Mouse (Mus musculus): Measurements from ENCODE around the gene Slc7a4.
"Not testable (repeated sequence)": the region's sequence is repeated elsewhere in the genome, so short reads cannot be mapped to it uniquely, and the experiment has no call there.

Gene Slc7a4

DNA sequence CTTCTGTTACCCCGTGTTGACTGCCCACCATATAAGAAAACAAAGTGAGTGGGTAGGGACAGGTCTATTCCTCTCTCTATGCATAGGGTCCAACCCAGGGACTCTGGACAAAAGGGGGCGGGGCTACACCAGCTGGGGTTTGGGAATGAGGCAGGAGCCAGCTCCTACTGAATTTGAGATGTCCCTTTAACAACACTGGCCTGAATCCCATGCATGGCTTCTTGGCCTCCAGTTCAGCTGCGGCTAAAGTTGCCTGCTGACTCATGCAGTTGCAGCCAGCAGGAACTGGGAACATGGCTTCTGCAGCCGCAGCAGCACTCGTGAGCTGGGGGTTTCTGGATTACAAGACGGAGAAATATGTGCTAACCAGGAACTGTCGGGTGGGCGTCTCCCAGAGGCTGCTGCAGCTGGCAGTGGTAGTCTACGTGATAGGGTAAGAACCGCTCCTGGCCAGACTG lies 21.2 kb downstream of the Slc7a4 start, which contains the start of gene P2rx6:
Gene P2rx6 (plus strand): TSS at position 135 of the 458 bp plus-strand sequence.
- peak; percentile 42 for DNase-seq (ENCODE audit: low read depth, low spot score)

DNA sequence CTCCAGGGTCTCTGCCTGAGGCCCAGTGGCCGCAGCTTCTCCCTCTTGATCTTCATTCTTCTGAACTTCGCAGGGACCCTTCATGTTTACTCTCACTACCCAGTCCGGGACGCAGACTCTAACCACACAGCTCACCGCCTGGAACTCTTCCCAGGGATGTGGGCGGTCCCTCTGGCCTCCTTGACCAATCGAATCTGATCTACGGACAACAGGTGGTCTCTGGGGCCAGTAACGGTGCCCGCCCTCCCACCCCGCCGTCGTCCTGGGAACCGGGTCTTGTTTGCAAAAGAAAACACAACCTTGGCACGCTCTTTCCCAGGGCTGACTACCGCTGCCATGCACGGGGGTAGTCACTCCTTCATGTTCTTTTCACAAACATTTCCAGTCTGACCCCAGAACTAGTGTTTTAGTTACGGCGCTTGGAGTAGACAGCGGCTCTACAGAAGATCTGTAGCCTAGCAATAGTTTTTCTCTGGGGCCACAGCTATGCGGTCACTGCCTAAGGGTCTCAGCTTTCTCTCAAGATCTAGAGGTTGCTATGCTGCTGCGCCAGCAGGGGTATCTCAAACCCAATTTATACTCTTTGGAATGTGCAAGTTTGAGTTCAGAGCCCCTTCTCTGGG lies 21.8 kb downstream of the Slc7a4 start, which contains the start of gene Lrrc74b:
Gene Lrrc74b (minus strand): TSS at position 120 of the 623 bp plus-strand sequence.
- DNase-seq (ENCODE audit: low read depth, low spot score) = peak; percentile 83

DNA sequence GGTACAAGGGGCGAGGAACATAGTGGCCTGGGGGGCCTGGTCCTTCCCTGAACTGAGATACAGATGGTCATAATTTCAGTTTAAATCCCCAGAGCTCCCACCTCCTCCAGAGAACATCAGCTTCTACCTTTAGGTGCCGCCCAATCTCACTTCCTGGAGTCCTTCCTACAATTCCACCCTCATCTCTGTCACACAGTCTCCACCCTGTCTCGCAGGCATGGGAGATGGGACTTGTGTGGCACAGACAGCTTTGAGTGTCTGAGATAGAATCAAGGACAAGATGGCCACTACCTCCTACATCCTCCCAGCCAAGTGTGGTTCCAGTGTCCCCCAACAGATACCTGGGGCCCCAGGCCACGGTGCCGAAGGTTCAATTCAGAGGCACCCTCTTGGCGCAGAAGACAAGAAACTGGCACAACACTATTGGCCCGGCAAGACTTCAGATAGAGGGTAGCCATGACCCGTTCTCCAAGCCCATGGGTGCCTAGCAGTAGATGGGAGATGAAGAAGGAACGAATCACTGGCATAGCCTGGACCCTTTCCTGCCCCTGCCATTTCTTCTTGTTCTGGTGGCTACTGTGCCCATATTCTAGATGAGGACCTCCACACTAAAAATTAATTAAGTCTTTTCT lies 23.5 kb downstream of the Slc7a4 start:
- no peak for DNase-seq (ENCODE audit: low read depth, low spot score)

DNA sequence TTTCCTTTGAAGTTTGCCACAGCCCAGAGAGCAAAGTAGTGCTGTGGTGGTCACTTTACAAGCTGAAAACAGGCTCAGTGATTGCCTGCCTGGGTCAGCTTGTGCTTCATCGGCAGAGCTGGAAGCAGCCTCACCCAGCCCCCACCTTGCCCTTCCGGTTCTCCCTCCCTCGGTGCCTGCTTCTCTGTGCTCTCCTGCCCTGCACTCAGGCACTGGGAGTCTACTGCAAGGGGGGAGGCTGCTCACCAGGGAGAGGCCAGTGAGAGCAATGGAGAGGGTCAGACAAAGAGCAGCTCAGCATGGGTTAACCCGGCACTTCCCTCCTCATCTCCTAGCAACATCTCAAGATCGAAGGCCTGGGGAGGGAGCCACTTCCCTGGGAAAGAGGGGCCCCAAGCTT lies 24.2 kb downstream of the Slc7a4 start:
- DNase-seq (ENCODE audit: low read depth, low spot score) = no peak

DNA sequence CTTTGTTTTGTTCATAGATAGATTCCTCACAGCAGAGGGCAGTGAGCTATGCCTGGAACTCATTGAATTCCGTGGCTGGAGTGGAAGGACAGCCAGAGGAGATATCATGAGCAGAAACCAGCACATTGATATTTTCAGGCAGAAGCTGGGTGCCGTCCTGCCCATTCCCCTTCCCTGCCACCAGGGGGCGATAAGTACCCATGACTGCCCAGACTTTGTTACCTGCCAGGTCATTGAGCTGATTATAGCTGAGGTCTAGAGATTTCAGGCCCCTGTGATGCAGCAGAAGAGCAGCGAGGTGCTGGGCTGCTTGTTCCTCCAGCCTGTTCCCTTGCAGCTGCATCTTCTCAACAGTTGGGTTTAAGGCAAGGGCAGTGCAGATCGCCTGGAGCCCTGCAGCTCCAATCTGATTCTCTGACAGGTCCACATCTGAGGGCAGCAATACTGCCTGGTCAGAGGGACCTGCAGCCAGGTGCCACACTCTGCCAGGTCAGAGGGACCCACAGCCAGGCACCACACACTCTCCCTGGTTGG lies 25.0 kb downstream of the Slc7a4 start:
- DNase-seq (ENCODE audit: low read depth, low spot score) = peak; percentile 71

DNA sequence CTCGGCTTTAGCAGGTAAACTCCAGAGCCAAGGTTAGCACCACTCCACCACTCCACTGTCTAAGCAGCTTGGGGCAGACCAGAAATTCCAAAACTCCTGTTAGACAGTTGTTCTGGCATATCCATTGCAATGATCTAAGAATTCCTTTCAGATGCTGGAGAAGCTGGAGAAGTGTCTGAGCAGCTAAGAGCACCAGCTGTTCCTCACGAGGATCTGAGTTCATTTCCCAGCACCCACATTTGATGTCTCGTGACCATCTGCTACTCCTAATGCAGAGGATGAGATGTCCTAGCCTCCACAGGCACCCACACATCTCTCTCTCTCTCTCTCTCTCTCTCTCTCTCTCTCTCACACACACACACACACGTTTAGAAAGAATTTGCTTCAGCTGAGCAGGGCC lies 26.1 kb downstream of the Slc7a4 start:
- DNase-seq (ENCODE audit: low read depth, low spot score) = no peak

DNA sequence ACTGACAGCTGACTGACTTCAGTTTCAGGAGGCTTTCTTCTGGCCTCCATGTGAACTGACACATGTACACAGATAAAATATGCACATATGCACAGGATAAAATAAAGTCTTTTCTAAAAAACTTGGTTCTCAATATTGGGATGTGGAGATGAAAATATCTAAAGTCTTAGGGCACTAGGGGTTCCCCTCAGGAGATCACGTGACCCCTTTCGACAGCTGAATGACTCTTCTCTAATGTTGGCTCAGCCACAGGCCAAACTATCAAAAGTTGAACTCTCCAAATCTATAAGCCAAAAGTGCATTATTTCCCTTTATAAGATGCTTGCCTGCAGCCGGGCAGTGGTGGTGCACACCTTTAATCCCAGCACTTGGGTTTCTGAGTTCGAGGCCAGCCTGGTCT lies 26.8 kb downstream of the Slc7a4 start:
- DNase-seq (ENCODE audit: low read depth, low spot score) = no peak

DNA sequence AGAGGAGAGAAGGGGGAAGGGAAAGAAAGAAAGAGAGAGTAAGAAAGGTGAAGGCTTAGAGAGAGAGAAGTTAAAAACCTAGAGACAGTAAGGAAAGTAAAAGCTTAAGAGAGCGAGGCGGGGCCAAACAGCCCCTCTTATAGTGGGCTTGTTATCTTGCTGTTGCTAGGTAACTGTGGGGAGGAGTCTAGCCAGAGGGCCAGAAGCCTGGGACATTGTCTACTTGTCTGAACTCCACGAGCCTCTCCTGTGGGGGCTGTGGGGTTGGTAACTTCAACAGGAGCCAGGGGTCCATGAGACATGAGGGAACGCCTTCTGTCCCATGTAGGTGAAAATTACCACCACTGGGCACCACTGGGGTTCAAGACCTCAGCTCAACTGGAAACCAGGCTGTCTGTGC lies 28.3 kb downstream of the Slc7a4 start:
- DNase-seq (ENCODE audit: low read depth, low spot score) = not testable (repeated sequence)

DNA sequence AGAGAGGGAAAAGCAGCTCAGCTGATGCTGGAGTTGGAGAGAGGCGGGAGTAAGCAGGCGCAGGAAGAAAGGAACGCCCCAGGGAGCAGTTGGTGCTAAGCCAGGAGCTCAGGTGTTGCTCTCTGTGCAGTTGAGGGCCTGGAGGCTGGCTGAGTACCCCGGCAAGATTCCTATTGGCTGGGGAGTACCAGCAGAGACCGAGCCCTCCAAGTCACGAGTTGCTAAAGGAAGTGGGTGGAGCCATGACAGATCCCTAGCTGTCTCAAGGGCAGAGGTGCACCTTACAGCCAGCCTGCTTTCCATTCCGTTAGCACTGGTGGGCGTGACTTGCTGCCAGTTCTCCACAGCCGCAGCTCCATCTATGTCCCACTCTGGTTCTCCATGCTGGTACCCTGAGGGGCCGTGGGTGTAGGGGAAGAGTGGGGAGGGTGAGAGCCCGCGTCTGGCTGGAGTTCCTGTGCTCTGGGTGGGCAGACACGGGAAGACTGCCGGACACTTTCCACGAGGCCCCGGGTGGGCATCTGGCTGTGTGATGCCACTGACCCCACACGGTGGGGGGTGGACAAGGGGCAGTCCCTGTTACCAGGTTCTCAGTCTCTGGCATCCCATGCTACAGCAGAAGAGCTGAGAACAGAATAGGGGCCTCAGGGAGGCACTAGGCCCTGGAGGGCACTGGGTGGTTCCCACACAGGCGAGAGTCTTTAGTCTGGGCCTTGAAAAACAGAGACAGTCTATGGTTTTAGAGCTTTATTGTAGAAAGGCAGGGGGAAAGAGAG lies 28.9 kb downstream of the Slc7a4 start:
- DNase-seq (ENCODE audit: low read depth, low spot score) = peak; percentile 81

DNA sequence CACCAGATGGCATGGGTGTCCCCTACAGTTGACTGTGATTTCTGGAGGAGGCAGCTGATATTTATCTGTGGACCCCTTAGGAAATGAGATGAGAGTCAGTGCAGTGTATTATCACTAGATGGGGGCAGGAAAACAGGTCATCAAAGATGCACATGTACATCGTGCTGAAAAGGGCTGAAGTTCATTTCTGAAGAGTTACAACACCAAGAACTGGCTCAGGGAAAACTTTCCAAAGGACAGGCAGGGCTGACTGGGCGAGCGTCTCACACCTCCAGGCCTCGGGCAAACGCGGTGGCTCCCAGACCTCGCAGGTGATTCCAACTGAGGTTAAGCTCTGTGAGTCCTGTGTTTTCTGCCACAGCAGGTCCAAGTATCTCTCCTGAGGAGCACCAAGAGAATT lies 30.2 kb downstream of the Slc7a4 start:
- no peak for DNase-seq (ENCODE audit: low read depth, low spot score)

DNA sequence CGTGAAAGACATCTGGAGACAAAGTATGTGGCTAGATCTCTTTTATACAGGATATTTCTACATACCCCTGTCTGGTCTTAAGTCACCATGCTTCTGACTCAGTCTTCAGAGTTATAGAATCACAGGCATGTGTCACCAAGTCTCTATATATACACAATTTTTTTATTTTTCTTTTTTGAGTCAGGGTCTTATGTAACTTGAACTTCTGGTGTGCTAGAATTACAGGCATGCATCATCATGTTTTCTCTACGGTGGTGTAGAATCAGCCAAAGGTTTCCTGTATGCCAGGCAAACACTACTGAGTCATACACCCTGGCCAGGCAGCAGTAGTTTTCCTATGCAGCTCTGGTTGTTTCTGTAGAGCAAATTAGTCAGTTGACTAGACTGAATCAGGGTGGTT lies 40.4 kb downstream of the Slc7a4 start:
- no peak for DNase-seq (ENCODE audit: low read depth, low spot score)

DNA sequence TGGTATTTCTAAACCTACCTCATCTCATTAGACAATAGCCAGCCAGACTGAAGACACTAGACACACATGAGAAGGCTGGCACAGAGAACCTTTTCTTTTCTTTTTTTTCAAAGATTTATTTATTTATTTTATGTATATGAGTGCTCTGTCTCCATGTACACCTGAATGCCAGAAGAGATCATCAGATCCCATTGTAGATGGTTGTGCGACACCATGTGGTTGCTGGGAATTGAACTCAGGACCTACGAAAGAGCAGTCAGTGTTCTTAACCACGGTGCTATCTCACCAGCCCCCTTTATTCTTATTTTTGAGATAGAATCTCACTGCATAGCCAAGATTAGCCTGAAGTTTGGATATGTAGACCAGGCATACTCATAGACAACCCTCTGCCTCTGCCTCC lies 46.4 kb downstream of the Slc7a4 start:
- DNase-seq (ENCODE audit: low read depth, low spot score) = no peak

DNA sequence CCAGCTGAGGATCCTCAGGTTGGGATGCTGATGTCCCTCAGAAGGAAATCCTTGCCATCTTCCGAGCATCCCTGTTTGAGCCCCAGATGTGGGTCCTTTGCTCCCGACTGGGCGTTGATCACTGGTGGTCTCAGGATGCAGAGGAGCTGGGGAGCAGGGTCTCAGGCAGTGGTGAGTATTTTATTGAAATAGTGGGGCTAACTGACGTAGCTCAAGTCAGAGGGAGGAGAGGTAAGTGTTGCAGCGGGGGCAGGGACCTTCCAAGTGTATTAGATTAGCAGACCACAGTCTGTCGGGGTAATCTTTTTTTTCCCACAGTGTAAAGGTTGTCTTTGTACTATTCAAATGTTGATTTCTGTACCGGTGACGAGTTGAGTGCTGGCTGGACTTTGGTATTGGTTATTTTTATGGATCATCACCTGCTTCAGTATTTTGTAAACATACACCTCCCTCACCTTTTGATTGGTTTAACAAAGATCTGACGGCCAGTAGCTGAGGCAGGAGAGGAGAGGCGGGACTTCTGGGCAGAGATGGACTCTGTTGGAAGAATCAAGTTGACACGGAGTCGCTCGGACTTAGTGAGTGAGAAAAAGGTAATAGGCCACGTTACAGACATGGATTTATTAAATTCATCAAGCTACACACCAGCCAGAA lies 50.2 kb downstream of the Slc7a4 start:
- no peak for DNase-seq (ENCODE audit: low read depth, low spot score)

DNA sequence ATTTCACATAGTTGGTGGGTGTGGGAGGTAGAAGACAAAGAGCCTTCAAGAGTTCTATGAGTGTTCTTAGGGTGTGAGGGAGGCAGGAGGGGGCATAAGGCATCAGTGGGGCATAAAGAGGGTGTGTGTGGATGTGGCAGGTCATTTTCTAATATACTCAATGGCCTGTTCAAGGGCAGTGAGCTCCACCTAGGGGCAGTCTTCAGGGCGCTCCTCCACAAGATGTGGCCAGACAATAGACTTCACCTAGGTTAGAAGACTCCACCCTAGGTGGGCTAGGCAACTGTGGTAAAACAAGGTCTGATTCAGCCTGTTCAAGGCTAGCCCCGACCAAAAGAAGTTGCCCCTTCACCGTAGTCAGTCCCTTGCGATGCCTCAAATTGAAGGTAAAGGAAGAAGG lies 50.7 kb downstream of the Slc7a4 start:
- DNase-seq (ENCODE audit: low read depth, low spot score) = no peak

DNA sequence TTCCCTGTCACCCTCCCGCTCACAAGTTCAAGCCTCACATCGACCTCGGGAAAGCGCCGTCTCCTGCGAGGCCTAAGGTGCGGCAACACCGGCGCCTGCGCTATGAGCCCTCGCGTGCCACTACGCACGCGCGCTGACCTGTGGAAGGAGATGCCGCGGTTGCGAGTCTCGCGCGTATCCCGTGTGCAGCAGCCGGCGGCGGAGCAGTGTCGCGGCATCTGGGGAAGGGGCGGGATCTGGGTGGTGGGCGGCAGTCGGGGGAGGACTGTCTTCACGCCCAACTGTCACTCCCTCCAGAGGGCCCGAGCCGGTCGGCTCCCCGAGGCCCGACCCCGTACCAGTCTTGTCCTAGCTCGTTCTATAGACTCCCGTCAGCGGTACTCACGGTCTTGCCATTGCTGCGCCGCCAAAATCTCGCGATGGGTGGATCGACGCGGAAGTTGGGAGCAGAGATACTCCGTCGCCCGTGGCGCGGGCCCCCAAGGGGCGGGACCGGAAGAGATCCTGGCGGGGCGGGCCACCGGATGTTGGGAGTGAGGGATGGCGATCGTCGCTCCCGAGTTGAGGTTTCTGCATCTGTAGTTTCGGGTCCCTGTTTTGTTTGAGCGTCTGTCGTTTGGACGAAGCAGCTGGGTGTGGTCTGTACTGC lies 52.2 kb downstream of the Slc7a4 start, which contains the start of gene Thap7:
Gene Thap7 (minus strand): TSS at position 497 of the 649 bp plus-strand sequence.
- peak; percentile 97 for DNase-seq (ENCODE audit: low read depth, low spot score)

DNA sequence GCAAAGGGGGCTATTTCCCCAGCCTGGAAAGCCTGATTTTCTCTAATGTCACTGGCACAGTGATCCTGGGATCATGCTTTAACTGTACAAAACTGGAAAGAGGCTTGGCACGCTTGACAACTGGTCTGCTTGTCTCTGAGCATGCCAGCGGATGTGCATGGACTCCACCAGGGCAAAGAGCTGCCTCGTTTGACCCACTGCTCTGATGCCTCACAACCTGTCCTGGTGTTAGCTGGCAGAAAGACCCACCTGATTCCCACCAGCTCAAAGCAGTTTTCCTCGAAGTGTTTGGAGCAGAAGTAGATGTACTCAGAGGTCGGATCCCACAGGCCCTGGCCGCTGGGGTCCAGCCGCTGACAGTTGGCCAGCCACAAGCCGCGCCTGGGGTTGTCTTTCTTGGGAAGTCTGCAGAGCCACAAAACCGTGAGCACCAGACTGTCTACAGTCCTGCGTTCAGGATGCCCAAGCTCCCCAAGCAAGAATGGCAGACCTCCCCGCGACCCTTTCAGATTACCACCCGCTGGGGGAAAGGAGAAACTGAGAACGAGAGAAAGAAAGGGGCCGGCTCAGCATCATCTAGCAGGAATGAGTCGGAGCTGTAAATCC lies 52.9 kb downstream of the Slc7a4 start:
- no peak for DNase-seq (ENCODE audit: low read depth, low spot score)

DNA sequence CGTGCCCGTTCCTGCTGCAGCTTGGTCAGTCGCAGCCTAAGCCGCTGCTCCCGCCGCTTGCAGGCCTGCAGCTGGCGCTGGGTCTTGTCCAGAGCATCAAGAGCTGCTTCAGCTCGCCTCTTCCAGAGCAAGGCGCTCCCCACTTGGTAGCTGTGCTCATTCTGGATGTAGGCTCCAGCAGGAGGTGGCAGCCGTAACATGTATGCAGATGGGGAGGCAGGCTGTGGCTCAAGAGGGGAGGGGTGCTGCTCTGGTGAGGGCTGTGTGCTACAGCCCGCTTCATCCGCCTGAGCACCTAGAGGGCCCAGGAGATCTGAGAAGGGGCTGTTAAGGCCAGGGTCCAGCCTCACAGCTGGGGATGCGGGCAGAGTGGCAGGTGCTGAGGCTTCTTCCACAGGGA lies 54.7 kb downstream of the Slc7a4 start:
- DNase-seq (ENCODE audit: low read depth, low spot score) = no peak

DNA sequence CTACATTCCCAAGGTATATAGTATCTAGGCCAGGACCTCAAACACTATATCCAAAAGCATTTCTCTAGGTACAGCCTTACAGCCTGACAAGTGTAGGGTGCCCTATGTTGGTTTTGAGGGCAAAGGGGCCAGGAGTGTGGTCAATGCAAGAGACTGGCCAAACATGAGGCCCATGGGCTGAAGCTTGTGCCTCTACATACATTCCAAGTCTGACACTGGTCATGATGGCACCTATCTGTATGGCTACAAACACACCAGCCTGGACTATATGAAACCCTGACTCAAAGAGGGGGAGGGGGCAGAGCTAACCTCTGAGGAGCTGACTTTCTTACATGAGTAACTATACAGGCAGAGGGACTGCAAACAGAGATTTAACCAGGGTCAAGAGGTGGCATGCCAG lies 55.4 kb downstream of the Slc7a4 start:
- DNase-seq (ENCODE audit: low read depth, low spot score) = no peak

DNA sequence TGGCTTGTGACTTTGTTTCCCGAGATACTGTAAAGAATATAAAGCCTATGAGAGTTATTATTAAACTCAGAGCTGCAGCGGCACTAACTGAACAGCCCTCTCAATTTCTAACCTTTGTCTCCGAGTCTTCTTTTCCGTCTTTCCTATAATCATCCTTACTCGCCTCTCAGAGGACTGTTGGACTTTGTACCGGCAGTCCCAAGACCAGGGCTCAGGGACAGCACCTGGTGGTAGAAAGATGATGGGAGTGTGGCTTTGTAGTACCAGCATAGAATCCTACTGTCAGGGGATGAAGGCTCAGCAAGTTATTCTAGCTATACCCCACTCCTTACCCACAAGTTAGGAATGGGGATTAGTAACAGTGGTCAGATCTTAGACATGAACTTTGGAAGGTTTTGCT lies 56.8 kb downstream of the Slc7a4 start:
- no peak for DNase-seq (ENCODE audit: low read depth, low spot score)

DNA sequence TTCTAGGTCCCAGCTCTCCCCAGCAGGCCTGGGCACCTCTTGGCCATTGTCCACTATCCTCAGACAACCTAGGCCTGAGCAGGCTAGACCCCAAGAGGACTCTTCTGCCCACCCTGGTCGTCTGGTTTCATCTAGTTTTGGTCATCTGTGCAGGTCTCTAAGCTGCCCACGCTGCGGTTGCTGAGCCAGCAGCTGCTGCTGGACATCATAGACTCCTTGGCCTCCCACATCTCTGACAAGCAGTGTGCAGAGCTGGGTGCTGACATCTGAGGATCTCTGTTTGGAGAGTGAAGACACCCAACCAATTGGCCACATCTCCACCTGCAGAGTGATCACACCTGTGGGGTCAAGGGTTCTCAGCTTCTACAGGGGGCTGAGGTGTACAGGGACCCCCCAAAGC lies 57.5 kb downstream of the Slc7a4 start:
- no peak for DNase-seq (ENCODE audit: low read depth, low spot score)

DNA sequence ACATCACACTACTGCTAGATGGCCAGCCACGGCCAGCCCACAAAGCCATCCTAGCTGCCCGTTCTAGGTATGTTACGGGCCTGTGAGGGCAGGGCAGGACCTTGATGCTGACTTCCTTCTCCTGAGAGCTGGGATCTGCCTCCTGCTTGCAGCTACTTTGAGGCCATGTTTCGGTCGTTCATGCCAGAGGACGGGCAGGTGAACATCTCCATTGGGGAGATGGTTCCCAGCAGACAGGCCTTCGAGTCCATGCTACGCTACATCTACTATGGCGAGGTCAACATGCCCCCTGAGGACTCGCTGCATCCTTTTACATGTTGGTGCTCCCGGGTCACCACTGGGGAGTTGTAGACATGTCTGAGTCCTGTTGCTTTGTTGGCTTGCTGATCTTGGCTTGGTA lies 58.9 kb downstream of the Slc7a4 start:
- no peak for DNase-seq (ENCODE audit: low read depth, low spot score)

Measured in forelimb bud, embryonic 11.5 days (tissue).